Mouse (Mus musculus) frontal cortex, postnatal 10 days (tissue): Measurements from ENCODE around the gene Naa80.

ENCODE experiments used
- DNase-seq, 2 experiments: peaks; one replicate each; pipeline ENCODE4 v3.0.0; 2022; ENCODE audit warnings: low spot score in 2 of 2, mixed read lengths in 1 of 2

The Naa80 gene

DNA sequence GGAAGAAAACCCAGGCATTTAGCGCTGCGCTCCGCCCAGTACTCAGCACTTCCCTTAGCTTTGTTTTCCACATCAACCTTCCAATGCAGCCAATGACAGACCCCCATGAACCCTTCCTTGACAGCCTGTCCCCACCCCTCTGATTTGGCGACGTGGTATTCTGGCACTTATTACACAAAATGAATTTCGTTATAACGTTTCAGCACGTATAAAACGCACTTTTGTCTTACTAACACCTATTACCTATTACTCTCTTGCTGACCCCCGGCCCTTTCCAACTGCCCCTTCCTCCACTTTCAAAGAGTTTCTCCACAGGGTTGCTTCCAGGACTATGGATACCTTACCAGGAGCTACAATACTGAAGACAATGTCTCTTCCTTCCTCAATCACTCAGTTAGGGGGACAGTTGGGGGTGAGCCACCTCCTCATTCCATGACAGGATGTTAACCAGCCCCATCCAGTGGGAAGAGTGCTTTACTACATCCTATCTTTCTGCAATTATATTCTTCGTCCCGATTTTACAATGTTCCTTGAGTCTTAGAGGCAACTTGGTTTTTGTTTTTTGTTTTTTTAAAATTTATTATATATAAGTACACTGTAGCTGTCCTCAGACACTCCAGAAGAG, 34.4 kb downstream of the Naa80 start:
- no peak for DNase-seq

GRCm38 (mm10) chr9:107615035-107615434, 36.3 kb downstream of the Naa80 start:
- DNase-seq, result no peak

- DNase-seq, result no peak
Observed at GRCm38 (mm10) chr9:107617461-107617860, 38.8 kb downstream of the Naa80 start.

- DNase-seq, result no peak
Observed at GRCm38 (mm10) chr9:107618098-107618497, 39.4 kb downstream of the Naa80 start.

GRCm38 (mm10) chr9:107618778-107619545, 40.3 kb downstream of the Naa80 start:
- DNase-seq, result no peak

GRCm38 (mm10) chr9:107619546-107619879, 40.8 kb downstream of the Naa80 start:
- no peak for DNase-seq

DNA sequence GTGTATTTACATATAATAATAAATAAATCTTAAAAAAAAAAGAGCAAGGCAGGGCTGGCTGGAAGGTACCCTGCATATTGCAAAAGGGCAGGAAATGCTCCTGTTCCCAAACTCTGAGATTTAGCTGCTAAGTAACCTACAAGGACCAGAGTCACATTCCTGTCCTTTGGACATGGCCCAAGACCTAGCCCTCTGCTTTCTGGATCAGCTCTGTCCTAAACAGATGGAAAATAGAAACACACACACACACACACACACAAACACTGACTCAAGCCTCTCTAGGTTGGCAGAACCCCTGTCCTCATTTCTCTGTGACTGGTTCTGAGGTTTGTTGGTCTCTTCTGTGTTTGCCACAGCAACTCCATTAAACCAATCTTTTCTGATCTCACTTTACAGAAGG, 42.3 kb downstream of the Naa80 start:
- no peak for DNase-seq

GRCm38 (mm10) chr9:107624539-107624938, 45.9 kb downstream of the Naa80 start:
- DNase-seq, result no peak

DNA sequence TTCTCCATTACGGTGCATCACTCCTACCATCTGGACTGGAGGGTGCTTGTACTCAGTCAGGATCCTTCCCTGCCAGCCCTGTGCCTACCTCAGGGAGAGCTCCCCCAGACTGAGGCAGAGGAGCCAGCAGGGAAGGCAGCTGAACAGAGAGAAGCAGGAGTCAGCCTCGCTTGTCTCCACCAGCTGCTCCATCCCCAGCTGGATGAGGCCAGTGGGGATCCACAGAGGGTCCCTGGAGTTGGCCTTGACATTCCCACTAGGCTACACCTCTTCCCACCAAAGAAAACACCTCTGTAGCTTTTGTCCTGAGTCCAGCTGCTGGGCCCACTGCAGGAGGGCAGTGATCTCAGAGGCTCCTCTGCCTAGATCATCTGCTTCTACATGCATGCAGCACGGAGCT, 46.3 kb downstream of the Naa80 start:
- DNase-seq, result no peak

DNA sequence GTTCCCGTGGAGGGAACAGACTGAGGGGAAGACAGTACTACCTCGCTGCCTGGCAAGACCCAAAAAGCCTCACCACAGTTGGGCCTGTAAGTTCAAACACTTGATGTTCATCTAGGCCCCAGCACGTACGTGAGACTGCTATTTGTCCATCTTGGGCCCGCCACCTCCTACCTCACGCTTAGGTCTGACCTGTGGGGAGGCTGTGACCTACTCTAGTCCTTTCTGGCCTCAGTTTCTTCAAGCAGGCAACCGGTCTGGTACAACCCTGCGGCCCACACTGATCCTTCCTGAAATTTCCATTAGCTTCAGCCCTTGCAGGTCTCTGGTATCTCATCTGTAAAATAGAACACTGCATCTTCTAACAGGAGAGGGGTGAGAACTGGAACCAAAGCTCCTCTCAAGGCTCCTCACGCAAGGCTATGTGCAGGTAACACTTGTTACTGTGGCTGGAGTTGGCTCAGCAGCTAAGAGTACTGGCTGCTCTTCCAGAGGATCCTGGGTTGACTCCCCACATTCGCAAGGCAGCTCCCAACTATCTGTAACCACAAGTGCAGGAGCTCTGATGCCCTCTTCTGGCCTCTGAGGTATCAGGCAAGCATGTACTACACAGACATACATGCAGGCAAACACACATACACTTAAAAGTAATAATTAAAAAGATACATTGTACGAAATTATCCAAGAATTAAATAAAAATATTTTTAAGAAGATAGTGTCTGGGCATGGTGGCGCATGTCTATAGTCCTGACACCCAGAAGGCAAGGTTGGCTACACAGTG, 46.9 kb downstream of the Naa80 start:
- DNase-seq, result no peak

DNA sequence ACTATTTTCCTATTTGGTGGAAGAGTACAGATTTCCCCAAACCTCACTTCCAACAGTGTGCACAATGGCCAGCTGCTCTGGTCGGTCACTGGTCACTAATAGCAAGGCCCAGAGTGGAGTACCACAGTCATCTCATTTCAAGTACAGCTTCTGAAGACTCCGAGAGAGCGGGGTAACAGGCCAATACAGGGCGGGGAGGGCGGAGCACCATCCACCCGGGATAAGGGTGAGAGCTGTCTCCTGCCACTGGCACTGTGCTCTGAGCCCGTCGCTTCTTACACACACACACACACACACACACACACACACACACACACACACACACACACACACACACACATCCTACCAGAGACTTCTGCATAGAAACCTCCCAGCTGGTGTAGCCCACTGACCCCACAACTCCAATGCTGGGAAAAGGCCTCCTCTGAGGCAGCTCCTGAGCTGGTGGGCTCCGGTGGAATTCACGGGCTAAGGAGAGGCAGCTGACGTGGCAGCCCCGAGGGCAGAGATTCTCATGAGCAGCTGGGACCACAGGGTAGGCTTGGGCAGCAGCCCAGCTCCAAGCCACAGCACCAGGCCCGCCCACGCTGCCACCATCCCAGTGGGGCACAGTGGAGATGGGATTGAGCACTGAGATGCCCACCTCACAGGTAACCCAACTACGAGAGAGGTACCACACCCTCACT, 47.6 kb downstream of the Naa80 start:
- DNase-seq, result no peak

DNA sequence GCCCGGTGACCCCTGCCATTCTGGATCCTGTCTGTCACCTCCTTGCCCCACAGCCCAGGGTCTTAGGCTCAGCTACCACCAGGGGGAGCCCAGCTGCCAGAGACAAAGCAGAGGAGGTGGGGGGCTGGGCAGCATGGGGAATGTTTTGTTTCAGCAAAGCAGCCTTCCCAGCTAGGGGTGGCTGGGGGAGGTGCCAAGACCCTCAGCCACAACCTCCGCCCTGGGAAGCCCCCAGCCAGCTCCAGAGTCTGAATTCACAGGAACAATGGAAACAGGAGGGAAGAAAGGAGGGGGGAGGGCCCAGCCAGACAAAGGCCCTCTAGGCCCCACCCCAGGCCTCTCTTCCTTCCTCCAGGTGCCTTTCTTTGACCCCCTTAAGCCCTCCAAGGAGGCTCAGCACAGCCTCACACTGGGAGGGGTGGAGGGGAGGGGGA, 48.2 kb downstream of the Naa80 start:
- peak; percentile 83 to 86 for DNase-seq

- no peak for DNase-seq
Observed at GRCm38 (mm10) chr9:107627387-107628255, 48.9 kb downstream of the Naa80 start.

GRCm38 (mm10) chr9:107628721-107629410, 50.2 kb downstream of the Naa80 start:
- DNase-seq, result no peak

DNA sequence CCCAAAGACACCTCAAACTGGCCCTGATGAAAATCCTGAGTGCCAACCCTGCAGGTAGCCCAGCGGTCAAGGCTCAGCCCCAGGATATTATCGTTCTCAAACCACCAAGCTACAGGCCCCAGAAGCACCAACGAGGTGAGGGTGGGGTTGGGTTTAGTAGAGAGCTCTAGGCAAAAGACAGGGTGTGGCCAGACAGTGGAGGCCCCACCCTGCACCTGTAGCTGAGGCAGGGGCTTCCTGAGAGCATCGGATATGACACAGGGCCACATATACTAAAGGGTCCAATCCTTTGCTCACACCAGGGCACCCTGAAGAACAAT, 50.7 kb downstream of the Naa80 start:
- no peak for DNase-seq

DNA sequence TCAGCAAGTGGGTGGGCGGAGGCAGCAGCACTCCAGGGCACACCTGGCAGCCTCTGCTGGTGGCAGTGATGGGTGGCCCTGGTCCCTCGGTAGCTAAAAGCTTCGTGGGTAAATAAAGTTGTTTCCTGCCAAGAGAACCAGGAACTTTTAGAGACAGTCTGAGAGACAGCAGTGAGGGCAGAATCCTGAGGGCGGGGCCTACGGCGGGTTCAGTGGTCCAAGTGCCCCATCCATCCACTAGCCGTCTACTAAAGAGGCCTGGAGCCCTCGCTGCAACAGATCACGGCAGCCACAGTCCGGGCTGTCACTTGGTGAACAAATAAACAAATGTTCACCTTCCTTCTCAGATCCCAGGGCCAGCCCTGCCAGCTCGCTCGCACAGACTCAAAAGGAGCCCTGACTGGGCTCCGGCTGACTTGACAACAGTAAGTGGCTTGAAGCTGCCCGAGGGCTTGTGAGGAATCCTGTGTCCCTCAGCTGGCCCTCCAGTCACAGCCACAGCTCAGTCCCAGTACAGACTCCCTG, 51.3 kb downstream of the Naa80 start:
- peak in 1 of 2 experiments; percentile 37 for DNase-seq

DNA sequence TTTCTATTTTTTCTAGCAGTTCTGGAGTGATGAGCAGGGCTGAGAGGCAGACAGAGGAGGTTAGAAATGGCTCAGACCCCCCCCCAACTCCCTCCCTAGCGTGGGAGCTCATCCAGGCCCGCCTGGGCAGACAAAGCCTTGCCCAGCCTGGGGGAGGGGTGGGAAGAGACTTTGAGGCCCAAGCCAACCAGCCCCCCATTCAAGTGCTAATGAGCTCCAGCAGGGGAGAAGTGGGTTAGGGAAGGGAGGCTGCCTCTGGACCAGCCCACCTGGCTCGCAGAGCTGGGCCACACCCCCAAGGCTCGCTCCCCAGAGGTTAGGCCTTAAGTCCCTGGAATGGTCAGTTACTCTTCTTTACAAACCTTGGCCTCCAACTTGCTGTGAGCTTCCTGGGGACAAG, 51.9 kb downstream of the Naa80 start:
- peak; percentile 68 to 78 for DNase-seq

DNA sequence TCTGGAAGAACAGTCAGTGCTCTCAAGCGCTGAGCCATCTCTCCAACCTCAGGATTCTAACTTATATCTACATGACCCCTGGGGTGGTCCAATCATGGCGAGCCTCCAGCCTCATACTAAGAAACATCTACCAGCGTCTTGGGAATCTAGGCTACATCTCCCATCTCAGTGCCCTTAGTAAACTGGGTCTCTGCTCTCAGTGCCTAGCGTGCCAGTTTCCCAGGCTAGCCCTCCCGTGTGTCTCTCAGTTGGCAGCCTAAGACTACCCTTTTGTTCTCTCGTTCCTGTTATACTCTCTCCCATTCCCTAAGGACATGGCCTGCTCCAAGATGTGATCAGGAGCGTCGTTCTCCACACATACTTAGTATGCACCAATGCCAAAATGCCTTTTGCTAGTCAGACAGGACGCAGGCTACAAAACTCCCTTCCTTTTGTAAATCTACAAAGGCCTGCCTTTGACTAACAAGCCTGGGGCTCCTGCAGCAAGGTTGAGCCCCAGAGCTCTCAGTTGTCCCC, 52.7 kb downstream of the Naa80 start:
- no peak for DNase-seq

- no peak for DNase-seq
Observed at GRCm38 (mm10) chr9:107631861-107632260, 53.2 kb downstream of the Naa80 start.

DNA sequence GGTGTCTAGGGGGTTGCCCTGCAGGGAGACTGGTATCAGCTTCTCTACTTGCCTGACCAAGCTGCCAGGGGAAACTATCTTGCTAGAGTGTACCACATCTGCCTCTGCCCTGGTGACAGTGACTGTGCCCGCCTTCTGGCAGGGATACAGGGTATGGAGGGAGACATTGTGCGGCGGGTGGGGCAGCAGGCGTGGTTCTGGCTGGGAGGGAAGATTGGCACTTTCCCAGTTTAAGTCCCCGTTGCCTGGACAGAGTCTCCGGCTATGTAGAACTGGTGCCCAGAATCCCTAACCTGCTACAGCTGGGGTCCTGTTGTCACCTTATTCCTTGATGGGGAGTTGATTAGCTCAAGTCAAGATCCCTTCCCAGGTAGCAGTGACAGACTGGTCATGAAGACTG, 53.8 kb downstream of the Naa80 start:
- peak in 1 of 2 experiments; percentile 48 for DNase-seq
